9 mouse cellular contexts compared by ENCODE assay signal in genomic region chr9:13323074-13323473, GRCm38 (mm10). TPM values are rescaled to one million over a fixed set of nuclear protein-coding genes. Genes with fewer than 3 reads are reported as not detected.
DNase-seq lines count a peak whose midpoint lies in the region; ATAC-seq and TF ChIP-seq lines count a peak whose summit lies in the region.
"Had no signal": no experiment of that assay in that cellular context is flagged by ENCODE, and none has a peak within 500 bp of the region (broad histone marks: within the 10 kb centered on the region; RNA-seq: fewer than 3 reads in every experiment).

No protein-coding gene starts in this region.

- H3K27me3 ChIP-seq in kidney, embryonic 15.5 days: no peaks in the 10 kb centered on the region
- H3K27me3 ChIP-seq in Patski: no peaks in the 10 kb centered on the region
- H3K27me3 ChIP-seq in limb, embryonic 13.5 days: no peaks in the 10 kb centered on the region

- H3K27ac ChIP-seq in kidney, embryonic 15.5 days: peak overlapping the region; percentile 75
- peak overlapping the region; percentile 65; the same call in 1 of the 2 replicates for H3K27ac ChIP-seq in limb, embryonic 13.5 days
- H3K27ac ChIP-seq: liver, embryonic 14.5 days had no signal

- peaks cover 12% of the 10 kb centered on the region for H3K4me1 ChIP-seq in kidney, embryonic 15.5 days
- peaks cover 18% of the 10 kb centered on the region for H3K4me1 ChIP-seq in limb, embryonic 13.5 days

- 56% methylated on average over 2 of the region's 2 CpGs for WGBS in kidney, embryonic 15.5 days
- 66% methylated on average over 2 of the region's 2 CpGs for WGBS in limb, embryonic 13.5 days

- H3K4me2 ChIP-seq in kidney, embryonic 15.5 days: no peak overlapping the region
- H3K4me2 ChIP-seq in limb, embryonic 13.5 days (replicated peaks): no peak overlapping the region

- no peak for DNase-seq in kidney, adult 9 months
- peak; percentile 51 for DNase-seq in CD4-positive, CD25-positive, alpha-beta regulatory T cell, adult 2 months (ENCODE audit: low read depth, low spot score)
- DNase-seq in Patski (ENCODE audit: low read depth, low spot score): no peak
- no peak for DNase-seq in adrenal gland, postnatal 36 days
- no peak for DNase-seq in layer of hippocampus, adult 8-10 months (ENCODE audit: low spot score in 2 of 2)
- DNase-seq: kidney, postnatal 25 days had no signal

- no peak for TF ChIP-seq CTCF in Patski (IDR thresholded peaks at IDR 0.05)

- H3K36me3 ChIP-seq in kidney, embryonic 15.5 days: no peaks in the 10 kb centered on the region
- no peaks in the 10 kb centered on the region for H3K36me3 ChIP-seq in limb, embryonic 13.5 days

- H3K4me3 ChIP-seq in kidney, embryonic 15.5 days (replicated peaks): no peak overlapping the region
- no peak overlapping the region for H3K4me3 ChIP-seq in limb, embryonic 13.5 days

- H3K9ac ChIP-seq in kidney, embryonic 15.5 days: no peak overlapping the region
- no peak overlapping the region for H3K9ac ChIP-seq in limb, embryonic 13.5 days
- H3K9ac ChIP-seq: liver, embryonic 14.5 days had no signal

- ATAC-seq in kidney, embryonic 15.5 days (replicated peaks; ENCODE audit: low FRiP score): no peak
- peak; percentile 26 for ATAC-seq in Patski
- no peak for ATAC-seq in limb, embryonic 13.5 days (ENCODE audit: low FRiP score, low read depth)

- in situ Hi-C loops in Patski (cut with MboI; ENCODE audit: low pct_unique_long_range_greater_than_20kb): no loop called here

- POLR2A ChIA-PET in Patski (lab: Charles Lee): no interaction called here

- H3K9me3 ChIP-seq in kidney, embryonic 15.5 days (replicated peaks): no peaks in the 10 kb centered on the region
- H3K9me3 ChIP-seq in limb, embryonic 13.5 days: no peaks in the 10 kb centered on the region

- CTCF ChIA-PET in Patski (lab: Charles Lee): interaction anchor here (1.4 kb wide), 1 partner anchor 25 kb away, joined by 3 read pairs; no protein-coding TSS in a partner anchor

RNA-seq across cellular contexts. Expression of gene Maml2, which starts 25.3 kb away (rescaled TPM):
- 10.5 and 11.4 TPM in 2 replicates for polyA plus RNA-seq in kidney, embryonic 15.5 days (2015; fragmentation: Nextera tagmentation; extraction: Ambion mirVana)
- polyA plus RNA-seq in Patski (2021): 10.5 TPM
- polyA plus RNA-seq in limb, embryonic 13.5 days (2015; fragmentation: Nextera tagmentation; extraction: Ambion mirVana): 14.8 and 15.9 TPM in 2 replicates
- 1 to 10 TPM; 5.9 to 7.4 TPM for total RNA-seq in adrenal gland, postnatal 36 days (2021)
- total RNA-seq in layer of hippocampus, adult 8-10 months (2022): 10 to 100 TPM; 19.9 to 24.0 (median 21.4) TPM
